Mouse (Mus musculus): ENCODE results near the gene Atp1b1. TPM values are rescaled to one million over a fixed set of nuclear protein-coding genes. Genes with fewer than 3 reads are reported as not detected.

The Atp1b1 gene
- polyA plus RNA-seq, 1 experiment from 2014 or later, result 6.9 TPM

GRCm38 (mm10) chr1:164420623-164421354, 37.4 kb downstream of the Atp1b1 start:
- WGBS, result 87% methylated on average over 6 of the region's 6 CpGs
- H3K9me3 ChIP-seq, result no peaks in the 10 kb centered on the region
- no peak overlapping the region for H3K27ac ChIP-seq (replicated peaks)

GRCm38 (mm10) chr1:164419401-164419800, 38.8 kb downstream of the Atp1b1 start:
- H3K9me3 ChIP-seq, result no peaks in the 10 kb centered on the region
- H3K4me3 ChIP-seq, result no peak overlapping the region
- H3K27me3 ChIP-seq (replicated peaks; ENCODE audit: low read depth, poor library complexity, severe bottlenecking), result no peaks in the 10 kb centered on the region
- H3K4me1 ChIP-seq, result no peaks in the 10 kb centered on the region
- DNase-seq (ENCODE audit: low spot score), result no peak
- H3K27ac ChIP-seq (replicated peaks), result no peak overlapping the region
- 91% methylated on average over 8 of the region's 8 CpGs for WGBS
- no peaks in the 10 kb centered on the region for H3K36me3 ChIP-seq (replicated peaks)

More at GRCm38 (mm10) chr1:164420623-164421354, 37.4 kb downstream of the Atp1b1 start:
- Histone ChIP-seq H3K4me1 (no peaks in the 10 kb centered on the region), H3K27me3 (replicated peaks; ENCODE audit: low read depth, poor library complexity, severe bottlenecking) (no peaks in the 10 kb centered on the region), H3K36me3 (replicated peaks) (no peaks in the 10 kb centered on the region), H3K4me3 (no peak overlapping the region)
- DNase-seq (ENCODE audit: low spot score), result no peak

- Histone ChIP-seq H3K4me1 (no peaks in the 10 kb centered on the region), H3K9me3 (no peaks in the 10 kb centered on the region), H3K36me3 (replicated peaks) (peaks cover 6% of the 10 kb centered on the region), H3K4me3 (no peak overlapping the region), H3K27ac (replicated peaks) (no peak overlapping the region), H3K27me3 (replicated peaks; ENCODE audit: low read depth, poor library complexity, severe bottlenecking) (no peaks in the 10 kb centered on the region)
- 73% methylated on average over 10 of the region's 10 CpGs for WGBS
- no peak for DNase-seq (ENCODE audit: low spot score)
These were observed 39.8 kb downstream of the Atp1b1 start for GRCm38 (mm10) chr1:164418320-164418719.

GRCm38 (mm10) chr1:164417604-164418003, 40.6 kb downstream of the Atp1b1 start:
- no peaks in the 10 kb centered on the region for H3K4me1 ChIP-seq
- H3K36me3 ChIP-seq (replicated peaks), result peaks cover 7% of the 10 kb centered on the region
- no peak overlapping the region for H3K4me3 ChIP-seq
- no peak overlapping the region for H3K27ac ChIP-seq (replicated peaks)
- H3K27me3 ChIP-seq (replicated peaks; ENCODE audit: low read depth, poor library complexity, severe bottlenecking), result no peaks in the 10 kb centered on the region
- 86% methylated on average over 3 of the region's 3 CpGs for WGBS
- DNase-seq (ENCODE audit: low spot score), result no peak
- H3K9me3 ChIP-seq, result no peaks in the 10 kb centered on the region

GRCm38 (mm10) chr1:164416692-164417394, 41.3 kb downstream of the Atp1b1 start:
- Histone ChIP-seq H3K4me1 (no peaks in the 10 kb centered on the region), H3K27ac (replicated peaks) (no peak overlapping the region), H3K9me3 (no peaks in the 10 kb centered on the region), H3K4me3 (no peak overlapping the region), H3K36me3 (replicated peaks) (peaks cover 7% of the 10 kb centered on the region), H3K27me3 (replicated peaks; ENCODE audit: low read depth, poor library complexity, severe bottlenecking) (no peaks in the 10 kb centered on the region)
- DNase-seq (ENCODE audit: low spot score), result no peak
- WGBS, result 87% methylated on average over 12 of the region's 12 CpGs

GRCm38 (mm10) chr1:164415347-164415751, 42.8 kb downstream of the Atp1b1 start:
- H3K9me3 ChIP-seq, result no peaks in the 10 kb centered on the region
- H3K27me3 ChIP-seq (replicated peaks; ENCODE audit: low read depth, poor library complexity, severe bottlenecking), result no peaks in the 10 kb centered on the region
- peaks cover 7% of the 10 kb centered on the region for H3K36me3 ChIP-seq (replicated peaks)
- no peak overlapping the region for H3K27ac ChIP-seq (replicated peaks)
- no peak for DNase-seq (ENCODE audit: low spot score)
- H3K4me3 ChIP-seq, result no peak overlapping the region
- H3K4me1 ChIP-seq, result no peaks in the 10 kb centered on the region
- 77% methylated on average over 2 of the region's 2 CpGs for WGBS

GRCm38 (mm10) chr1:164413608-164414007, 44.5 kb downstream of the Atp1b1 start:
- peaks cover 7% of the 10 kb centered on the region for H3K36me3 ChIP-seq (replicated peaks)
- no peak for DNase-seq (ENCODE audit: low spot score)
- no peak overlapping the region for H3K27ac ChIP-seq (replicated peaks)
- no peaks in the 10 kb centered on the region for H3K27me3 ChIP-seq (replicated peaks; ENCODE audit: low read depth, poor library complexity, severe bottlenecking)
- WGBS, result 93% methylated on average over 11 of the region's 11 CpGs
- no peaks in the 10 kb centered on the region for H3K4me1 ChIP-seq
- no peak overlapping the region for H3K4me3 ChIP-seq
- no peaks in the 10 kb centered on the region for H3K9me3 ChIP-seq

GRCm38 (mm10) chr1:164412906-164413305, 45.2 kb downstream of the Atp1b1 start:
- Histone ChIP-seq H3K36me3 (replicated peaks) (peaks cover 7% of the 10 kb centered on the region), H3K27ac (replicated peaks) (no peak overlapping the region), H3K9me3 (no peaks in the 10 kb centered on the region), H3K4me1 (no peaks in the 10 kb centered on the region), H3K4me3 (no peak overlapping the region), H3K27me3 (replicated peaks; ENCODE audit: low read depth, poor library complexity, severe bottlenecking) (no peaks in the 10 kb centered on the region)
- WGBS, result 96% methylated on average over 9 of the region's 9 CpGs
- no peak for DNase-seq (ENCODE audit: low spot score)

GRCm38 (mm10) chr1:164411306-164411705, 46.8 kb downstream of the Atp1b1 start:
- Histone ChIP-seq H3K9me3 (no peaks in the 10 kb centered on the region), H3K36me3 (replicated peaks) (peaks cover 7% of the 10 kb centered on the region), H3K4me3 (no peak overlapping the region), H3K27me3 (replicated peaks; ENCODE audit: low read depth, poor library complexity, severe bottlenecking) (no peaks in the 10 kb centered on the region), H3K27ac (replicated peaks) (no peak overlapping the region), H3K4me1 (no peaks in the 10 kb centered on the region)
- 93% methylated on average over 7 of the region's 7 CpGs for WGBS
- DNase-seq (ENCODE audit: low spot score), result no peak

- Histone ChIP-seq H3K27me3 (replicated peaks; ENCODE audit: low read depth, poor library complexity, severe bottlenecking) (no peaks in the 10 kb centered on the region), H3K27ac (replicated peaks) (no peak overlapping the region), H3K4me1 (no peaks in the 10 kb centered on the region), H3K9me3 (no peaks in the 10 kb centered on the region), H3K4me3 (no peak overlapping the region), H3K36me3 (replicated peaks) (peaks cover 11% of the 10 kb centered on the region)
- no peak for DNase-seq (ENCODE audit: low spot score)
- WGBS, result 47% methylated on average over 2 of the region's 2 CpGs
These were observed 49.5 kb downstream of the Atp1b1 start for GRCm38 (mm10) chr1:164408655-164409054.

- 64% methylated on average over 5 of the region's 5 CpGs for WGBS
- no peak for DNase-seq (ENCODE audit: low spot score)
- Histone ChIP-seq H3K9me3 (peaks cover 7% of the 10 kb centered on the region; the same call in 1 of the 2 replicates), H3K27ac (replicated peaks) (no peak overlapping the region), H3K36me3 (replicated peaks) (peaks cover 24% of the 10 kb centered on the region), H3K4me3 (no peak overlapping the region), H3K4me1 (no peaks in the 10 kb centered on the region), H3K27me3 (replicated peaks; ENCODE audit: low read depth, poor library complexity, severe bottlenecking) (no peaks in the 10 kb centered on the region)
These were observed 51.6 kb downstream of the Atp1b1 start for GRCm38 (mm10) chr1:164406506-164406905.

- no peak for DNase-seq (ENCODE audit: low spot score)
- 78% methylated on average over 5 of the region's 5 CpGs for WGBS
- no peaks in the 10 kb centered on the region for H3K27me3 ChIP-seq (replicated peaks; ENCODE audit: low read depth, poor library complexity, severe bottlenecking)
- no peak overlapping the region for H3K4me3 ChIP-seq
- H3K27ac ChIP-seq (replicated peaks), result no peak overlapping the region
- H3K36me3 ChIP-seq (replicated peaks), result peaks cover 31% of the 10 kb centered on the region
- H3K4me1 ChIP-seq, result no peaks in the 10 kb centered on the region
- H3K9me3 ChIP-seq, result peaks cover 7% of the 10 kb centered on the region; the same call in 1 of the 2 replicates
These were observed 52.8 kb downstream of the Atp1b1 start for GRCm38 (mm10) chr1:164405385-164405802.

- Histone ChIP-seq H3K27ac (replicated peaks) (no peak overlapping the region), H3K9me3 (peaks cover 7% of the 10 kb centered on the region; the same call in 1 of the 2 replicates), H3K4me3 (no peak overlapping the region), H3K27me3 (replicated peaks; ENCODE audit: low read depth, poor library complexity, severe bottlenecking) (no peaks in the 10 kb centered on the region), H3K4me1 (no peaks in the 10 kb centered on the region), H3K36me3 (replicated peaks) (peaks cover 31% of the 10 kb centered on the region)
- WGBS, result 91% methylated on average over 3 of the region's 3 CpGs
- DNase-seq (ENCODE audit: low spot score), result no peak
These were observed 58.6 kb downstream of the Atp1b1 start for GRCm38 (mm10) chr1:164399578-164399977.
